Comparison of ENCODE assay signal across 19 mouse cellular contexts in genomic region chr14:24744451-24744850, GRCm38 (mm10).
DNase-seq lines count a peak whose midpoint lies in the region; ATAC-seq and TF ChIP-seq lines count a peak whose summit lies in the region.
"Had no signal": no experiment of that assay in that cellular context is flagged by ENCODE, and none has a peak within 500 bp of the region (broad histone marks: within the 10 kb centered on the region; RNA-seq: fewer than 3 reads in every experiment).

No protein-coding gene starts in this region.

- H3K27me3 ChIP-seq in forebrain, embryonic 14.5 days (replicated peaks; ENCODE audit: control insufficient read depth, insufficient read depth, low read length), result no peaks in the 10 kb centered on the region
- no peaks in the 10 kb centered on the region for H3K27me3 ChIP-seq in forebrain, embryonic 11.5 days (ENCODE audit: control insufficient read depth, insufficient read depth, low read length)
- no peaks in the 10 kb centered on the region for H3K27me3 ChIP-seq in hindbrain, postnatal 0 days (ENCODE audit: insufficient read depth, low read length)
- no peaks in the 10 kb centered on the region for H3K27me3 ChIP-seq in hindbrain, embryonic 10.5 days (ENCODE audit: insufficient read depth, poor library complexity, severe bottlenecking)
- no peaks in the 10 kb centered on the region for H3K27me3 ChIP-seq in forebrain, postnatal 0 days (ENCODE audit: insufficient read depth, low read length)
- H3K27me3 ChIP-seq: heart, embryonic 12.5 days had no signal

- TF ChIP-seq POLR2A in brain, embryonic 14.5 days (IDR thresholded peaks at IDR 0.05; ENCODE audit: borderline replicate concordance, extremely low read depth, insufficient read depth, insufficient read length, poor library complexity, severe bottlenecking), result no peak

- no peak for ATAC-seq in forebrain, embryonic 14.5 days
- ATAC-seq in forebrain, embryonic 11.5 days (replicated peaks; ENCODE audit: low FRiP score), result no peak
- no peak for ATAC-seq in hindbrain, postnatal 0 days
- no peak for ATAC-seq in forebrain, postnatal 0 days
- ATAC-seq: activated CD4-positive, CD25-positive, alpha-beta regulatory T cell, adult 4 months; hindbrain, embryonic 16.5 days; Patski had no signal

- no peak overlapping the region for H3K9ac ChIP-seq in forebrain, embryonic 14.5 days (ENCODE audit: low read length)
- H3K9ac ChIP-seq in forebrain, embryonic 11.5 days (ENCODE audit: low read length), result no peak overlapping the region
- no peak overlapping the region for H3K9ac ChIP-seq in hindbrain, postnatal 0 days (replicated peaks; ENCODE audit: low read length)
- H3K9ac ChIP-seq in forebrain, postnatal 0 days, result no peak overlapping the region
- H3K9ac ChIP-seq: heart, embryonic 12.5 days had no signal

- no peak for TF ChIP-seq CTCF in hindbrain, postnatal 0 days (IDR thresholded peaks at IDR 0.05; ENCODE audit: low read depth)
- TF ChIP-seq CTCF in brain, embryonic 14.5 days (IDR thresholded peaks at IDR 0.05; ENCODE audit: borderline replicate concordance, extremely low read depth, insufficient read depth, insufficient read length), result no peak
- no peak for TF ChIP-seq CTCF in forebrain, postnatal 0 days (IDR thresholded peaks at IDR 0.05; ENCODE audit: low read depth)

- H3K4me2 ChIP-seq in forebrain, embryonic 14.5 days (ENCODE audit: low read length), result no peak overlapping the region
- no peak overlapping the region for H3K4me2 ChIP-seq in forebrain, embryonic 11.5 days (ENCODE audit: low read depth, low read length, severe bottlenecking)
- no peak overlapping the region for H3K4me2 ChIP-seq in hindbrain, postnatal 0 days (ENCODE audit: low read depth, low read length)
- no peak overlapping the region for H3K4me2 ChIP-seq in forebrain, postnatal 0 days (ENCODE audit: low read depth)
- H3K4me2 ChIP-seq: heart, embryonic 12.5 days had no signal

- H3K4me3 ChIP-seq in forebrain, embryonic 14.5 days (ENCODE audit: low read depth, low read length), result no peak overlapping the region
- no peak overlapping the region for H3K4me3 ChIP-seq in forebrain, embryonic 11.5 days (ENCODE audit: low read depth, low read length)
- no peak overlapping the region for H3K4me3 ChIP-seq in hindbrain, postnatal 0 days (ENCODE audit: low read length)
- no peak overlapping the region for H3K4me3 ChIP-seq in hindbrain, embryonic 10.5 days
- H3K4me3 ChIP-seq in forebrain, postnatal 0 days (ENCODE audit: low read depth, low read length), result no peak overlapping the region
- H3K4me3 ChIP-seq: embryonic facial prominence, embryonic 10.5 days; heart, adult 2 months; heart, embryonic 12.5 days had no signal

- peak; percentile 67 for DNase-seq in forebrain, embryonic 14.5 days (ENCODE audit: low spot score)
- DNase-seq in forebrain, embryonic 11.5 days (ENCODE audit: low spot score), result no peak
- DNase-seq in hindbrain, postnatal 0 days (ENCODE audit: low spot score), result peak; percentile 41
- DNase-seq in hindbrain, embryonic 10.5 days (ENCODE audit: low spot score), result no peak
- DNase-seq in brain, embryonic 14.5 days (ENCODE audit: low read depth), result peak; percentile 82
- peak; percentile 34 for DNase-seq in forebrain, postnatal 0 days
- DNase-seq: adrenal gland, postnatal 14 days; cerebellum, adult 18-20 months; cerebellum, adult 9-11 months; cerebellum, postnatal 36 days; gastrocnemius, postnatal 14 days; heart, adult 2 months; heart, postnatal 36 days; kidney, adult 11 months had no signal

- H3K27ac ChIP-seq in forebrain, embryonic 14.5 days (ENCODE audit: low read depth, low read length), result peak overlapping the region; percentile 45; the same call in 1 of the 2 replicates
- no peak overlapping the region for H3K27ac ChIP-seq in forebrain, embryonic 11.5 days (ENCODE audit: low read depth, low read length)
- no peak overlapping the region for H3K27ac ChIP-seq in hindbrain, postnatal 0 days
- no peak overlapping the region for H3K27ac ChIP-seq in hindbrain, embryonic 10.5 days
- no peak overlapping the region for H3K27ac ChIP-seq in forebrain, postnatal 0 days (ENCODE audit: low read depth, low read length)
- H3K27ac ChIP-seq: embryonic facial prominence, embryonic 10.5 days; heart, adult 2 months had no signal

- H3K9me3 ChIP-seq in forebrain, embryonic 14.5 days (replicated peaks; ENCODE audit: control insufficient read depth, low read length), result no peaks in the 10 kb centered on the region
- H3K9me3 ChIP-seq in forebrain, embryonic 11.5 days (ENCODE audit: control insufficient read depth, low read length), result no peaks in the 10 kb centered on the region
- no peaks in the 10 kb centered on the region for H3K9me3 ChIP-seq in hindbrain, postnatal 0 days (ENCODE audit: low read length)
- no peaks in the 10 kb centered on the region for H3K9me3 ChIP-seq in hindbrain, embryonic 10.5 days
- H3K9me3 ChIP-seq in forebrain, postnatal 0 days (ENCODE audit: low read length), result no peaks in the 10 kb centered on the region
- H3K9me3 ChIP-seq: embryonic facial prominence, embryonic 10.5 days; heart, embryonic 12.5 days had no signal

- 52% methylated on average over 2 of the region's 2 CpGs for WGBS in forebrain, embryonic 14.5 days
- WGBS in forebrain, embryonic 11.5 days, result 60% methylated on average over 2 of the region's 2 CpGs
- 59% methylated on average over 2 of the region's 2 CpGs for WGBS in hindbrain, postnatal 0 days
- WGBS in hindbrain, embryonic 10.5 days, result 75% methylated on average over 2 of the region's 2 CpGs
- WGBS in forebrain, postnatal 0 days, result 38% methylated on average over 2 of the region's 2 CpGs

- H3K4me1 ChIP-seq in forebrain, embryonic 14.5 days (ENCODE audit: control insufficient read depth, insufficient read depth, low read length), result peaks cover 13% of the 10 kb centered on the region
- 0 out of 2 replicates have a peak, but pooled peaks cover 2% of the 10 kb centered on the region for H3K4me1 ChIP-seq in forebrain, embryonic 11.5 days (replicated peaks; ENCODE audit: control insufficient read depth, insufficient read depth, low read length)
- 0 out of 2 replicates have a peak, but pooled peaks cover 18% of the 10 kb centered on the region for H3K4me1 ChIP-seq in hindbrain, postnatal 0 days (ENCODE audit: insufficient read depth, low read length)
- peaks cover 13% of the 10 kb centered on the region for H3K4me1 ChIP-seq in hindbrain, embryonic 10.5 days (replicated peaks)
- H3K4me1 ChIP-seq in forebrain, postnatal 0 days (ENCODE audit: insufficient read depth), result 0 out of 2 replicates have a peak, but pooled peaks cover 4% of the 10 kb centered on the region

- no peaks in the 10 kb centered on the region for H3K36me3 ChIP-seq in forebrain, embryonic 14.5 days (ENCODE audit: control insufficient read depth, insufficient read depth, low read length)
- H3K36me3 ChIP-seq in forebrain, embryonic 11.5 days (ENCODE audit: control insufficient read depth, insufficient read depth, low read length), result no peaks in the 10 kb centered on the region
- no peaks in the 10 kb centered on the region for H3K36me3 ChIP-seq in hindbrain, postnatal 0 days (ENCODE audit: insufficient read depth, low read length)
- no peaks in the 10 kb centered on the region for H3K36me3 ChIP-seq in hindbrain, embryonic 10.5 days
- H3K36me3 ChIP-seq in forebrain, postnatal 0 days (ENCODE audit: insufficient read depth), result no peaks in the 10 kb centered on the region
- H3K36me3 ChIP-seq: embryonic facial prominence, embryonic 10.5 days; heart, embryonic 12.5 days had no signal

Comparison
In these comparisons a context has a peak if more than half of its experiments do, and no peak if none do; other contexts are left out.
1. DNase-seq: peak in forebrain, embryonic 14.5 days (single experiment), hindbrain, postnatal 0 days (single experiment), brain, embryonic 14.5 days (single experiment) and forebrain, postnatal 0 days (single experiment); none in forebrain, embryonic 11.5 days (single experiment) and hindbrain, embryonic 10.5 days (single experiment).